Mouse (Mus musculus) E14TG2a.4 (cell line): Measurements from ENCODE around the gene Rplp2.
A peak's percentile ranks its signal among the peaks of the same experiment; 100 is the strongest.

Source experiments
- H3K27me3 ChIP-seq: 2 replicates; pipeline ENCODE4 v1.6.1; 2014; ENCODE audit warnings: low read length, control low read depth; ENCODE audit not compliant: insufficient read depth
- H3K36me3 ChIP-seq: 2 replicates; pipeline ENCODE4 v1.6.1; 2014; ENCODE audit warnings: low read length, control low read depth; ENCODE audit not compliant: insufficient read depth
- H3K4me1 ChIP-seq: replicated peaks from 2 replicates; pipeline ENCODE4 v1.6.1; 2014; ENCODE audit warnings: low read depth, low read length, control low read depth
- H3K4me3 ChIP-seq: replicated peaks from 2 replicates; pipeline ENCODE4 v1.5.1; 2014; ENCODE audit warnings: mild to moderate bottlenecking, low read length
- H3K9me3 ChIP-seq: 2 replicates; pipeline ENCODE4 v1.6.1; 2014; ENCODE audit warnings: low read length, control low read depth
- CTCF ChIP-seq: conservative IDR thresholded peaks from 2 replicates; pipeline ENCODE4 v1.5.1; 2014; ENCODE audit warnings: low read length
- NANOG ChIP-seq: IDR thresholded peaks from 2 replicates; pipeline ENCODE4 v1.6.1; 2014; ENCODE audit warnings: borderline replicate concordance, low read length, mixed read lengths
- POU5F1 ChIP-seq: IDR thresholded peaks from 2 replicates; pipeline ENCODE4 v1.6.1; 2014; ENCODE audit warnings: low read length, borderline replicate concordance

The Rplp2 gene

DNA sequence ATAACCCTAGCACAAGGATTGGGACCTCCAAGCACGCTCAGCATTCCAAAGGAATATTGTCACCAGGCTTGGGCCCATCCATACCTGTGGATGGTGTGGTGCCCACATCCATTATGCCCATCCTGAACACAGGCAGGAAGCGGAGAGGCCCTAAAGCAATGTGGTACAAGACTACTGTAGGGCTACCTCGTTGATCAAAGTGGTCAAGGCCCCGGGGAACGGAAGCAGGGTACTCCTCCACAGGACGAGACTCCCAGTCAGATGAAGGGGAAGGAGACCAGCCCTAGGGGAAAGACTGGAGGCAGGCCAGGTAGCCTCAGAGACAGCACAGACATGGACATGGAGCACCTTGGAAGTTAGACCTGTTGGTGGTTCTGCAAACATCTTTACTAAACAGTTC lies 25.6 kb downstream of the Rplp2 start:
- TF ChIP-seq POU5F1 (no peak), CTCF (no peak)
- H3K27me3 ChIP-seq, result peaks cover 14% of the 10 kb centered on the region
- H3K4me3 ChIP-seq, result 0 out of 2 replicates have a peak overlapping the region, but pooled peaks have one; percentile 96
- no peaks in the 10 kb centered on the region for H3K9me3 ChIP-seq
- peaks cover 49% of the 10 kb centered on the region for H3K36me3 ChIP-seq
- H3K4me1 ChIP-seq, result peaks cover 85% of the 10 kb centered on the region

GRCm38 (mm10) chr7:141474160-141474559 lies 27.0 kb downstream of the Rplp2 start:
- no peak for TF ChIP-seq CTCF
- TF ChIP-seq NANOG, result no peak
- no peak for TF ChIP-seq POU5F1
- H3K27me3 ChIP-seq, result peaks cover 15% of the 10 kb centered on the region
- peak overlapping the region; percentile 96 for H3K4me3 ChIP-seq

GRCm38 (mm10) chr7:141475011-141475804 lies 28.0 kb downstream of the Rplp2 start, which contains the start of the genes Polr2l and Tspan4:
Gene Polr2l (minus strand): TSS chr7:141475132.
Gene Tspan4 (plus strand): TSS chr7:141475240.
- Histone ChIP-seq H3K36me3 (peaks cover 36% of the 10 kb centered on the region), H3K9me3 (no peaks in the 10 kb centered on the region), H3K4me3 (peak within 1 kb of the TSS; percentile 96), H3K27me3 (peaks cover 19% of the 10 kb centered on the region), H3K4me1 (peaks cover 69% of the 10 kb centered on the region)
- no peak for TF ChIP-seq CTCF
- TF ChIP-seq NANOG, result no peak
- TF ChIP-seq POU5F1, result no peak

More at GRCm38 (mm10) chr7:141474160-141474559, 27.0 kb downstream of the Rplp2 start:
- no peaks in the 10 kb centered on the region for H3K9me3 ChIP-seq
- H3K4me1 ChIP-seq, result peaks cover 79% of the 10 kb centered on the region
- H3K36me3 ChIP-seq, result peaks cover 46% of the 10 kb centered on the region

DNA sequence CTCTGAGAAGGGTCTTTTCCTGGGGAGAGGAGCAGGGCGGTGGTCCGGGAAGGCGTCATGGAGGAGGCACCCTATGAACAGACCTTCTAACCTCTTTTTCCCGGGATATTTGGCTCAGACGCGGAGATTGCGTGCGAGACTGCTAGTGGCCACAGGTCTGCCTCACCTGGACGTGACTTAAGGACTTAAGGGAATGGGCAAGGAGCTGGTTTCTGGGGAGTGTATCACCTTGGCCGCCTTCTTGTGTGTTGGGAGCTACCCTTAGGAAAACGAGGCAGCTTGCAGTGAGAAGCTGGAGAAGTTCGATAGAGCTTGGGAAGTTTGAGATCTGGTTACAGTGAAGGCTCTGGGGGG lies 28.6 kb downstream of the Rplp2 start:
- no peaks in the 10 kb centered on the region for H3K9me3 ChIP-seq
- peaks cover 30% of the 10 kb centered on the region for H3K36me3 ChIP-seq
- peak overlapping the region; percentile 96 for H3K4me3 ChIP-seq
- peaks cover 23% of the 10 kb centered on the region for H3K27me3 ChIP-seq
- TF ChIP-seq POU5F1 (no peak), NANOG (no peak), CTCF (no peak)
- H3K4me1 ChIP-seq, result peaks cover 68% of the 10 kb centered on the region

DNA sequence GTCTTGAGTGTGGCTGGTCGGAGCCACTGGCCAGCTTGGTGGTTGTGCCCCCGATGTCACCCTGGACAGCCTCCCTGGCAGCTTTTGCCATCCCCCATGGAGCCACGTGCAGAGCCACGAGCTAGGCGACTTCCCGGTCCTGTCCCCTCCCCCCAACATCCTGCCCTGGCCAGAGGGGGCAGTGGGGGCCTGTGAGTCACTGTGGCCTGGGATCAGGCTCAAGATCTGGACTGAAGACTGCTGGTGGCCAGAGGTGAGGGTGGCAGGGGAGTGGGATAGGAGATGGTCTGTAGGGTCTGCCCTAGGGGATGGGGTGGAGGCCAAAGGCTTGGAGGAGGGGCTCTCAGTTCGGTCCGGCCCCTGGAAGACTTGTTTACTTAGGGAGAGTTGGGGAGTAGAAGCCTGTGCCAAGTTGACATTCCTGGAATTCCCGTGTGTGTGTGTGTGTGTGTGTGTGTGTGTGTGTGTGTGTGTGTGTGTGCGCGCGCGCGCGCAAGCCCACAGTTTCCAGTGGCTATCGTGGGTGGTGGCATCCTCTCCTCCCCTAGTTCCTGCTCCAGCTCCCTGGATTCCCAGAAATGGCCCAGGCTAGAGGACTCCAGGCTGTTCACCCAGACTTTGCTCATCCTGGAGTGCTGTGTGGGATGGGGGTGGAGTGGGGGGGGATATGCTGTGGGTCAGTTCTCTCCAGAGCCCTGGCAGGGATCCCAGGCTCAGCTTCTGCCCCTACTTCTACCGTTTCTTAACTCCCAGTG lies 29.2 kb downstream of the Rplp2 start:
- H3K9me3 ChIP-seq, result no peaks in the 10 kb centered on the region
- peaks cover 28% of the 10 kb centered on the region for H3K27me3 ChIP-seq
- H3K4me3 ChIP-seq, result peak overlapping the region; percentile 96
- no peak for TF ChIP-seq CTCF
- TF ChIP-seq POU5F1, result no peak
- TF ChIP-seq NANOG, result no peak
- H3K4me1 ChIP-seq, result peaks cover 68% of the 10 kb centered on the region
- peaks cover 24% of the 10 kb centered on the region for H3K36me3 ChIP-seq

- peaks cover 19% of the 10 kb centered on the region for H3K36me3 ChIP-seq
Observed at GRCm38 (mm10) chr7:141476981-141477370, 29.8 kb downstream of the Rplp2 start.

DNA sequence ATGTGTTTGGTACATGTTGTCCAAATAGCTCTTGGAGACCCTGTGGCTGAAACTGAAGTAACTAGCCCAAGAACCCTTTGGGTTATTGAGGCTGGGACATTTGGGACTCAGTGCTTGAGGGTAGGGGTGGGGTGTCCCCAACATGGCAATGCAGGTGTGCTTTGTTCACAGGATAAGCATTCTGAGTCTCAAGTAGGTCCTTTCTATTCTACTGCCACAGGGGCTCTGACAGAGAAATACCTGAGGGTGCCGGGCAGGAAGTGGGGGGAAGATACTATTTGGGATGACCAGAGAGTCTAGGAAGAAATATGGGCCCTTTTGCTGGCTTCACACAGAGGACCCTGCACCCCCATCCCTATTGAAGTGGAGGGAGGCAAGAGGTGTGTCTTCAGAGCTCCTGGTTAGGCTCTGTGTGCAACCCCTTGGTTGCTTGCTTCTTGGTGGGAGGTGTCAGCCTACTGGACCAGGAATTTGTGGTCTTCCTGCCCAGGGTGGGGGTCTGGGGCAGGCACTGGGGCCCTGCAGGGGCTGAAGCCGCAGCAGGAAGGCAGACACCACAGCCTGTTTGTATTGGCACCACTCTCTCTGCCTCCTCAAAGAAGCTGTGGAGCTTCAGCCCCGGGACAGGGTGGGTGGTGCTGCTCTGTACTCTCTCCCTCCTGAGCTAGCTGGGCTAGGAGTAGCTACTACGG lies 30.6 kb downstream of the Rplp2 start:
- Histone ChIP-seq H3K27me3 (peaks cover 38% of the 10 kb centered on the region), H3K9me3 (no peaks in the 10 kb centered on the region), H3K4me3 (peak overlapping the region; percentile 96; the same call in 1 of the 2 replicates), H3K36me3 (peaks cover 12% of the 10 kb centered on the region), H3K4me1 (peaks cover 64% of the 10 kb centered on the region)
- no peak for TF ChIP-seq POU5F1
- no peak for TF ChIP-seq CTCF
- no peak for TF ChIP-seq NANOG

More at GRCm38 (mm10) chr7:141476981-141477370, 29.8 kb downstream of the Rplp2 start:
- no peaks in the 10 kb centered on the region for H3K9me3 ChIP-seq
- H3K4me3 ChIP-seq, result peak overlapping the region; percentile 96
- peaks cover 31% of the 10 kb centered on the region for H3K27me3 ChIP-seq
- peaks cover 67% of the 10 kb centered on the region for H3K4me1 ChIP-seq
- TF ChIP-seq POU5F1, result no peak
- no peak for TF ChIP-seq CTCF
- TF ChIP-seq NANOG, result no peak

GRCm38 (mm10) chr7:141478270-141478748 lies 31.1 kb downstream of the Rplp2 start:
- Histone ChIP-seq H3K4me3 (no peak overlapping the region), H3K4me1 (peaks cover 65% of the 10 kb centered on the region), H3K27me3 (peaks cover 44% of the 10 kb centered on the region), H3K36me3 (peaks cover 6% of the 10 kb centered on the region), H3K9me3 (no peaks in the 10 kb centered on the region)
- no peak for TF ChIP-seq CTCF
- no peak for TF ChIP-seq POU5F1
- TF ChIP-seq NANOG, result no peak
